Mouse (Mus musculus): ENCODE measurements around the gene Acox2.

Gene Acox2

DNA sequence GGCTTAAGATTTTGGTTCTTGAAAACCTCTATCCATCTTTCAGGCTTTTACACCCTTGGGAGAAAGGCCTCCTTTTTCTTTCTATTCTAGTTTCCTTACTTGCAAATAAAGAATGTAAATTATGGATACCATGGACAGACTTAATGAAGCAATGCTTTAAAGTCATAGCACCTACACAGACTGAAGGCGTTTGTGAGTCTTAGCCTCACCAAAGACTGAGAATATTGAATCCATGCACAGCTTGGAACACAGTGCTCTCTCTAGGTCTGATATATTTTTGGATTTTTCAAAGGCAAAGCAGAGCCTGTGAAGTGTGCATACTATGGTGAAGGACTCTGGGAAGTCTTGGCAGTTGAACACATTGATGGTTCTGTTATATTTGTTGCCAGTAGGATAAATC lies 9.9 kb downstream of the Acox2 start:
- DNase-seq (ENCODE audit: low read depth, low spot score), result no peak

DNA sequence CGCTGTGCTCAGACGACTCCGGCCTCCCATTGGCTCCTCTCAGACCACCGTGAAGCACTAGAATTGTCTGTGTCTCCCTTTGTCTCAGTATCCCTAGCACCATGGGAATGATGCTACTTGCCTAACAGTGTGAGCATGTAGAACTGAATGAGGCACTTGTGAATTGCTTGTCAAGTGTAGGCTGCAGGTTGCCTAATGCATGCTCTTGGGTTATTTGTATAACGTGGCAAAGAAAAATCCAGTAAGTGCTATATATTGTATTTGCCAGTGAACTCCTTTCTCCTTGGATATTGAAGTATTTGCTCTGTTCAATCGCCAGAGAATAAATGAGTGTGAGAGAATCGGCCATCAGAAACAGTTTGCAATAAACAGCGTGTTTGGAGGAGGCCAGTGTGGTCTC lies 12.3 kb downstream of the Acox2 start:
- no peak for DNase-seq (ENCODE audit: low read depth, low spot score)

DNA sequence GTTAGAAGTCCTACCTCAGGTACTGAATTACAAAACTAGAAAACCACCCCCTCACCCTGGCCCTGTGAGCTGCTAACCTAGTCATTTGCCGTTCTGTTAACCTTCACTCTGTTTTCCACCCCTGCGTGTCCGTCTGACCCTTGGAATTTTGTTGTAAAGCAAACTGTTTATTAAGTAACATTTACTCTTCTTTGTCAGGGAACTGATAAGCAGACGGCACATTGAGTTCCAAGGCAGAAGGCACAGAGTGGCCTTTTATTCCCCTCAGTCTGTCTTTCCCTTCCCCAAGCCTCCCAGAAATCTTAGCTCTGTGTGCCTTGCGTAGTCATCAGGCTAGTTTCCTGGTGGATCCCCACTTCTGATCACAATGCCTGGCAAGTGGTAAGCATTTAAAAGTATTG lies 14.9 kb downstream of the Acox2 start:
- DNase-seq (ENCODE audit: low read depth, low spot score), result no peak

DNA sequence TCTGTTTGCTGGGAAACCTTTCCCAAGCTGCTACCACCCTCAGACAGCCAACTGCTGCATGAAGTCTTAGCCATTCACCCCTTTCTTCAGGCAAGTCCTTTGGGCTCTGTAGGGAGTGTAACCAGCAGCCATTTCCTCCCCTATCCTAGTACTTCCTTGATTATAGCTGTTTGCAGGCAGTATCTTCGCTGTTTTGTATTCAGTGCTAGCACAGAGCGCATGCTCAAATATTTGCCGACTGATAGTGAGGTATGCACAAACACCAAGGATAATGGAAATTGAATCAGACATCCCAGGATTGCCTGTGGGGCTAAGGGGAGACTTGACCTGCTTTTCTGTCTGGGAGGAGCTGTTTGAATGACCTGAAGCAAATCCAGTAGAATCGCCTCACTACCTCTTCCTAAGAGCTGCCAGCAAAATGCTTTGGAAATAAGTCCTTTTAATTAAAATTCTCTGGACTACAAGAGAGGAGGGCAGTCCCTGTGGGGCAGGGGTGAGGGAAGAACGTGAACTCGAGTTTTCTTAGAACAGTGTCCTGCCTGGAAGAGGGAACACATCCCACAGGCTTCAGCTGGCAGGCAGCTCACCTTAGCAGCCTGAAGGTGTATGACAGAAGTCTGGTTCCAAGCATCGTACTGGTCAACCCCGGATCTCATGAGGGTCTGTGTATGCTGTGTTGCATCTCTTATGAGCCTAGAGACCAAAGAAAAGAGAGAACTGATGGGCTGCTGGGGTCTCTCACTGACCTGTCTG lies 15.8 kb downstream of the Acox2 start:
- no peak for DNase-seq (ENCODE audit: low read depth, low spot score)

DNA sequence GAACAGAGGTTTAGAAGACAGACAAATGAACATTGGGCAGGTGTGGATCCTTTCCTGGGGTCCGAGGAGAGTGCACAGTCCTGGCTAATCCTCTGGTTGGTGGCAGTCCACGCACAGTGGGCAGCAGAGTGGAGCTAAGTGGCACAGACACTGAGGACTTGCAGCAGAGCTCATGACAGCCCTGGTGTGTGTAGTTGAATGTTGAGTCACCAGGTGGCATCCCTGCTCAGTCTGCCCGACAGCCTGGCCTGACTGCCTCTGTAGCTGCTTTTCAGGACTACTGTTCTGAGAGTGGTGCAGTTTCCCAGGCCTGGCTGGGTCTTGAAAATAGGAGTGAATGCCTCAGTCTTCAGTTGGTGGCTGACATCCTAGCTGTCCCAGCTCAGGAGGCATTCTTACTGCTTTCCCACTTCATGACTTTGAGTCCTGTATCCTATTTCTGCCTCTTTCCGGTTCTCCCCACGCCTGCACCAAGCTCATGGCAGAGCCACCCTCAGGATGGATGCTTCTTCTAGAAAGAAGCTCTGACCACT lies 16.7 kb downstream of the Acox2 start:
- DNase-seq (ENCODE audit: low read depth, low spot score), result no peak

DNA sequence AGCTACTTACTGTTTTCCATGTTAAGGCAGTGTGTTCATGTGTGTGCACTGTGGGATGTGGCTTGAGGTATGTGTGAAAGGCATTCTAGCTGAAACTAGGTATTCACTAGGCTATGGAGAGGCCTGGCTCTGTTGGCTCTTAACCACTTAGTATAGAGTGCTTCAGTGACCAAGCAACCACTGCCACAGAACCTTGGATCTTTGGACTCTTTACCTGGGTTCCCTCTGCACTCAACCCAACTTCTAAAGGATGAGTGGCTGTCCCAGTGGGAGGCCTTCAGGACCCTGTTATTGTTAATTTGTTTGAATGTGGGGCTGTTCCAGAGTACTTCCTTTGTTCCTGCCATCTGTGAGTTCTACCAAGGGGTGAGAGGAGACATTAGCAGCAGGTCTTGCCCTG lies 17.3 kb downstream of the Acox2 start:
- no peak for DNase-seq (ENCODE audit: low read depth, low spot score)

DNA sequence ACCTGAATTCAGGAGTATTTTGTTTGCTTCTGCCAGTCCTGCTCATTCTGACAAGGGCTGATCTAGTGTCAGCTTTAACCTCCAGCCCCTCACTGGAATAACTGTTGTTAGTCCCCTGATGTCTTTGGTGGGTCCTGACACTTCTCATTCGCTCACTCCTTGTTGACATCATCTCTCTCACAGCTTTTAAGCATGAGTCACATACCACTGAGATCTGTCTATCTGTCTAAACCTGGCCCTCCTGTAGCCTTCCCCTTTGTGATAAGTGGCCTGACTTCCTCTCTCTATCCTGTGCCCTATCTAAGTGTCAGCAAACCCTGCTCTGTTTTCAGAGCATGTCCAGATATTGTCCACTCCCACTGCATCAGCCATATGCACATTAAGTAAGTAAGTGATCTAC lies 25.9 kb downstream of the Acox2 start:
- DNase-seq (ENCODE audit: low read depth, low spot score), result no peak

DNA sequence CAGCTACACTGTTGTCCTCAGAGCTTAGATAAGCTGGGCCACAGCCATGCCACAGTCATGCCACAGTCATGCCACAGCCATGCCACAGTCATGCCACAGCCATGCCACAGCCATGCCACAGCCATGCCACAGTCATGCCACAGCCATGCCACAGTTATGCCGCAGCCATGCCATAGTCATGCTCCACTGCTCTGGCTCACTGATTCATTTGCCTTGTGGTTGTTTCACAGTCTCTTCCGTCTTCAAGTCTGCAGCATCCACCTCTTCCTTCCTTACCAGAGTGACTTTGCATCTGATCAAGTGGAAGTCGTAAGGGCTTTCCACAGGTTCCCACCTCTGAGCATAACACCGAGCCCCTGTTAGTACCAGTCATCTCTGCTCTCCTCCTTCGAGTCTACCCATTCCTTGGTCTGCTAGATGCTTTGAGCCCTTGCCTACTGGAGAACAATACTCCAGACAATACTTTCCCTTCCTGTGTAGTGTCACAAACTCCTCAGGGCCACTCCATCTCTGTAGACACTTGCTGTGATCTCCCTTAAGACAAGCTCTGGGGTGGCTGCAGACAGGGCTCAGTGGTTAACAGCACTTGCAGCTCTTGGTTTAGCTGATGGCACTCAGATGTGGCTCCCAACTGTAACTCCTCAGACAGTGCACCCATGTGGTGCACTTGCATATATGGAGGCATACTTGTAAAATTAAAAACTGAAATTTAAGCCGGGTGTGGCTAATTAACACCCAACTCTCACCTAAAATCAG lies 26.8 kb downstream of the Acox2 start:
- no peak for DNase-seq (ENCODE audit: low read depth, low spot score)

DNA sequence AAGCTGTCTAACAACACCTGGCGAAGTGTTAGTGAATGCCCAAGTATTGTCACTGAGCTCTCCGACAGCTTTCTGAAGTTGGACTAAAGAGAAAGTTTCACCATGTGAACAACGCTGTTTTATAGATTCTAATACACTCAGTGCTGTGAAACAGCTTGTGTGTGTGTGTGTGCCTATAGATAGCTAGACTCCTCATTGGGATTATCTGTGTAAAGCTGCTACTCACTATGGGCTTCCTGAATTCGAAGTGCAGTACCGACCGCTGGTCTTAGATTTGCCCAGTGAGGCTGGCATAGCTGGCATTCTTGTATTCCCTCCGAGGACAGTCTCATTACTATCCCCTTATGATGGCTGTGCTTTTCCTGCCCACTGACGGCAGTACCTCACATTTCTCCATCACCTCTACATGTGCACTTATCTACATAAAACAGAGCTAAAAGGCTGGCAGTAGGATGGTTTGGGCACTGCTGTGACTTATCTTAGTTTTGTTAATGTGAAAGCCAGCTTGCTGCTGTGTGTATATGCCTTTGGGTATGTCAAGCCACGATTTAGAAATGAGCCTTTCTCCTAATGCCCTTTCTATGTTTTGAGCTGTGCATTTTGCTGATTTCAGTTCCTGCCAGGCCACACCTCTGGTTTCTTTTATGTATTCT lies 29.7 kb downstream of the Acox2 start:
- no peak for DNase-seq (ENCODE audit: low read depth, low spot score)

DNA sequence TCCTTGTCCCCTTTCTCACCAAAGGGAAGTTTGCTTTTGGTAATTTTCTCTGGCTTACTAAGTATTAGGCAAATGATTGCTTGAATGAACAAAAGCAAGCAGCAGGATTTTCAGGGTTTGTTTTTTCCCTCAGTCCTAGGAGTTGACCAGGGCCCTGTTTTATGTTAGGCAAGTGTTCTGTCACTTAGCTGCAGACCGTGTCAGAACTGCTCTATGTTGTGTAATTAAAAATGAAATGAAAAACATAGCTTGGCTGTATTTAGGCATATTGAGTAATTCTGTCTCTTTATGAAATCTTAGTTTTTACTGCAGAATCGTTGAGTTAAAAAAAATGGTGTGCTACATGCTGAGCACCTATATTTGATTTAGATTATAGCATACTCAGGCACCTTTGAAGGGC lies 34.3 kb downstream of the Acox2 start:
- DNase-seq (ENCODE audit: low read depth, low spot score), result no peak

DNA sequence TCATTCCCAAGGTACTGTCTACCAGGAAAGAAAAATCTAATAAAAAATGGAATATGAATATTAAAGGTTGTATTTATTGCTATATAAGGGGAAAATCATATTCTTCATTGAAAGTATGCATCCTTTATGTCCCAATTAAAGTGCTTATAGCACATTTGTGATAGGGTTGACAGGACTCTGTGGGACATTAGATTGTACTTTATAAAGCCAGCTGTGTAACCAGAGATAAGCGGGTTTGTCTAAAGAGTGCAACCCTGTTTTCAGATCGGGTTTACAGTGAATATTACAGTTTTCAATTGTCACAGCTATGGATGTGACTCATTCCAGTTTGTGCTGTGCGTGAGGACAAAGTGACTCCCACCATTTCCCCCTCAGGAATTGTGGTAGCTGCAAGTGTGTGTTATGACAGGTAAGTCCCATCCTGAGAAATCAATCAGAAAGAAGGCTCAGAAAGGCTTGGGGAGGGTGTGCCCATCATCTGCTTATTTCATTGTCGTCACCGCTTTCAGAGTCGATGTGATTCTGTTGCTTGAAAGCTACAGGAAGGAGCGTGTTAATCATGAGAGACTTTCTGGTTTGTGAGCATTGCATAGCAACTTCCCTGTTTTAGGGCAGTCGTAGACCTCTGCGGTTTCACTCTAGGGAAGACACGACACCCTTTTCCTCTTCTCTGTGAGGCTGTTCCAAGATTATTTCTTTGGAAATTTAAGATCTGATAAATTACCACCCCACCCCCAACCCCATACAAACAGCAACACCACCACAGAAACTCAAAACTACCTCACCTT lies 35.5 kb downstream of the Acox2 start:
- DNase-seq (ENCODE audit: low read depth, low spot score), result no peak

DNA sequence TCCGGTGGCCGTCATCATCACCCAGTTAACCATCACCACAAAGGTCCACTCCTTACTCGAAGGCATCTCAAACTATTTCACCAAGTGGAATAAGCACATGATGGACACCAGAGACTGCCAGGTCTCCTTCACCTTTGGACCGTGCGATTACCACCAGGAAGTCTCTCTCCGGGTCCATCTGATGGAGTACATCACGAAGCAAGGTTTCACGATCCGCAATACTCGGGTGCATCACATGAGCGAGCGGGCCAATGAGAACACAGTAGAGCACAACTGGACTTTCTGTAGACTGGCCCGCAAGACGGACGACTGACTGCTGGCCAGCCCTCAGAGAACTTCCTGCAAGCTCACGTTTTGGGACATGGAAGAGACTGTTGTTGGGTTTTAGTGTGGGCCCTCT lies 36.6 kb downstream of the Acox2 start:
- no peak for DNase-seq (ENCODE audit: low read depth, low spot score)

DNA sequence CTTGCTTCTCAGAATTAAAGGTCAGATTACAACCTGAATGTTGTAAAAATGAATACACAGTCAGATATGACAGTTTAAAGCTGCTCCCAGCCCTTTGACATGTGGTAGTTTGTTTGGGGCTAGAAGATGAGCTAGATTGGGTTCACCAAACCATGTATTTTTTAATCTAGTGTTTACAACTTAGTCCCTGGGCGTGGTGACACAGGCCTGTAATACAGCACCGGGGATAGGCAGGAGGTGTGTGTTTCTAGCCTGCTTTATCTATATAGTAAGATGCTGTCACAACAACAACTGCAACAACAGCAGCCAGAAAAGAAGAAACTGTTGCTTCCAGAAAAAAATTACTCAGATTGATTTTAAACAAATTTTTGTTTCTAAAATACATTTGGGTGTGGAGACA lies 38.2 kb downstream of the Acox2 start:
- no peak for DNase-seq (ENCODE audit: low read depth, low spot score)

DNA sequence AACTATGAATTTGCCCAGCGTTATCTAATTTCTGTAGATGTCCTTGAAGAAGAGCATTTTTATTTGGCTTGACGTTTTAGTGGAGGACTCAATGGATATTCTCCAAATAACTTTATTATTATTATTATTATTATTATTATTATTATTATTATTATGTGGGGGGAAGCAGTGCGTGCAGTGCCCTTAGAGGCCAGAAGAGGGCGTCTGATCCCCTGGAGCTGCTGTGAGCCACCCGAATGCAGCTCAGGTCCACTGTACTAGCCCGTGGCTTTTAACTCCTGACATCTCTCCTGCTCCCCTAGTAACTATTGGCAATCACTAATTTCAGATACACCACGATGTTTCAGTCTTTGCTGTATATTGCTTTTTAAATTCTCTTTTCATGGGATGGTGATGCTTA lies 38.8 kb downstream of the Acox2 start:
- DNase-seq (ENCODE audit: low read depth, low spot score), result no peak

DNA sequence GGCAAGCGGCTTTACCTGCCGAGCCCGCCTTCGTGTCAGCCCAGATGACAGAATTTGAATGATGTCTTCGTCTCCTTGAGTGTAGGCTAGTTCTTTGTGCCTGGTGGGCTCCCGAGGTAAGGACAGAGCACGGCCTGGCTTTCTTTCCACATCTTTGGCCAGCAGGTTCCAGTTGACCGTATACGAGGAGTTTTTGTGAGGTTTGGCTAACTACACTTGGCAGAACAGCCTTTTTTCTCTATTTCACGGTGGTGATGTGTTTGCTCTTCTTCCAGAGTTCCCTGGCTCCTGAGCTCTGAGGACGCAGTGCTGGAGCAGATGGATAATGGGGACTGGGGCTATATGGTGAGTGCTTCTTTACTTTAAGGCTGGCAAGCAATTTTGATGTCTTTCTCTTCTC lies 39.3 kb downstream of the Acox2 start:
- no peak for DNase-seq (ENCODE audit: low read depth, low spot score)

DNA sequence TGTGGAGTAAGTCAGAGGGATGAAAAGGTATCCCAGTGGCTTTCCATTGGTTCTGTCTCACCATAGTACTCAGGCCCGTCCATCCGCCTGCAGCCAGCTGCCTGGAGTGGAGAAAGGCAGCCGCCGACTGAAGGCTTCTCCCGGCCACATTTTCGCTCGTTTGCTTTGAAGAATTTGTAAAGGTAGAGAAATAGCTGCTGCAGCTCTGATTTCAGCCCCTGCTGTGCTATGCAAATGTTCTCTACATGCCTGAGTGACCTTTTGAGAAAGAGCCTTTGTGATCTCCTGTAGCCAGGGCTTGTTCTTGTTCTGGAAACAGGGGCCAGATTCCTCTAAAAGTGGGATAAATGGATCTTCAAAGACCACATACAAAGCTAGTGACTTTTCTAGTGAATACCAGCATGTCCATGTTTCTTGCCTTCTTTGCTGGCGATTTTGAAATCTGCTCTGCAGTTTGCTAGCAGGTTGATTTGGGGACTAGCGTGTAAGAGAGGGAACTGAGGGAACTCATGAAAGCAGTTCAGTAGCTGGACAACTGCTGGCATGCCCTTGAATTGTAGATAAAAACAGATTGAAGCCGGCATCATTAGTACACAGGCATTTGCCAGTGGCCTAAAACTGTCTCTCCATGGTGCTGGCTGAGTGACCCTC lies 40.3 kb downstream of the Acox2 start:
- DNase-seq (ENCODE audit: low read depth, low spot score), result no peak

DNA sequence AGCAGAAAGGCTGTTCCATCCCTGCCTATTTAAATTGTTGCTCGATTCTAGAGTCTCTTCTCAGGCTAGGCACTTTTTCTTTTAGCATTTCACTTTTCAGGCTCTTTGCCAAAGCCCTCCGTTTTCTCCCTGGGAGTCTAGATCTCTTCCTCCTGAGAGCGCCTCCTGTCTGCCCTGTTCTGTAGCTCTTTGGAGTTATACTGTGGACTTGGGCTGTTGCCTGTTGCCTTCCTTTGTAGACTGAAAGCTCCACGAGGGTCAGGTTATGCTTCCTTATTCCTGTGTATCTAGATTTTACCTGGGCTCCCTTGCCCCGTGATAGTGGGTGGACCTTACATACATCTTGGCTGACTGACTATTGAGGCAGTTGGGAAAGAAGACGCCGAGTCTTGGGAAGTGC lies 40.9 kb downstream of the Acox2 start:
- DNase-seq (ENCODE audit: low read depth, low spot score), result no peak

DNA sequence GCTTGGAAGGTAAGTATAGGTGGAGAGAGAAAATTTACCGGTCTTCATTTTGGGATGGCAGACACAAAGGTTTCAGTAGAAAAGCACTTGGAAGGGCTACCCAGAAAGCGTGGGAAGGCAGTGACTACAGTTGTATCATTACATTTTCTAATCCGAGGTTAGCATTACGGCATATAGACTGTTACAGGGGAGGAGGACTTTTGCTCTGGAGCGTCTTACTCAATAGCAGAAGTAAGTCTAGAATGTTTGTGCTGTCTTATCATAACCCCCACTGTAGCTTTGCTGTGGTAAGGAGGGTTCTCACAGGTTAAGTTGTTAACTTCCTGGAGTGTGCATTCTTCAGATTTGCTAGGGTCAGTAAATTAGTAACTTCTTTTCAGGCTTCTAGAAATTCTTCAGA lies 43.1 kb downstream of the Acox2 start:
- no peak for DNase-seq (ENCODE audit: low read depth, low spot score)

DNA sequence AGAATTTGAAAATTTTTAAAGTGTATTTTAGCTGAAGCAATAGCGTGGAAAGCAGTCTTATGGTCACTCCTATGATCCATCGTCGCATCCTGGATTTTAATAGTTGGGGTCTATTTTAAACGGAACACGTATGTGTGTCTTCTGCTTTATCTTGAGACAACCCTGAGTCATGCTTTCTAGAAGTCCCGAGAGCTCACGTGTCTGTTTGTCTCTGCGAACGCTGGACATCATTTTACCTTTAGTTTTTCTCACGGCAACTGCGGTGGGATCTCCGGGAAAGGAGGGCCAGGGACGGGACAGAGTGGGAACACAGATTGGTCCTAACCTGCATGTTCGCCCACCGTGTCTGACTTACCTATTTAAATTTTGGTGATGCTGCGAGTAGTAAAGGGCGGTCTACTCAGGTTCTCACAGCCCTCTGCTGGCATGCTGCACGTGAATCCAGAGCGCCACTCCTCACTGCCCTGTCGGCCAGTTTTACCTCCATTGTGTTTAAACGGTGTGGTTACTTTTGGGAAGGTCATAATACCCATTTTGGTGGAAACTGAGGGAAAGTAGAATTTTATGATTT lies 43.9 kb downstream of the Acox2 start:
- DNase-seq (ENCODE audit: low read depth, low spot score), result no peak

DNA sequence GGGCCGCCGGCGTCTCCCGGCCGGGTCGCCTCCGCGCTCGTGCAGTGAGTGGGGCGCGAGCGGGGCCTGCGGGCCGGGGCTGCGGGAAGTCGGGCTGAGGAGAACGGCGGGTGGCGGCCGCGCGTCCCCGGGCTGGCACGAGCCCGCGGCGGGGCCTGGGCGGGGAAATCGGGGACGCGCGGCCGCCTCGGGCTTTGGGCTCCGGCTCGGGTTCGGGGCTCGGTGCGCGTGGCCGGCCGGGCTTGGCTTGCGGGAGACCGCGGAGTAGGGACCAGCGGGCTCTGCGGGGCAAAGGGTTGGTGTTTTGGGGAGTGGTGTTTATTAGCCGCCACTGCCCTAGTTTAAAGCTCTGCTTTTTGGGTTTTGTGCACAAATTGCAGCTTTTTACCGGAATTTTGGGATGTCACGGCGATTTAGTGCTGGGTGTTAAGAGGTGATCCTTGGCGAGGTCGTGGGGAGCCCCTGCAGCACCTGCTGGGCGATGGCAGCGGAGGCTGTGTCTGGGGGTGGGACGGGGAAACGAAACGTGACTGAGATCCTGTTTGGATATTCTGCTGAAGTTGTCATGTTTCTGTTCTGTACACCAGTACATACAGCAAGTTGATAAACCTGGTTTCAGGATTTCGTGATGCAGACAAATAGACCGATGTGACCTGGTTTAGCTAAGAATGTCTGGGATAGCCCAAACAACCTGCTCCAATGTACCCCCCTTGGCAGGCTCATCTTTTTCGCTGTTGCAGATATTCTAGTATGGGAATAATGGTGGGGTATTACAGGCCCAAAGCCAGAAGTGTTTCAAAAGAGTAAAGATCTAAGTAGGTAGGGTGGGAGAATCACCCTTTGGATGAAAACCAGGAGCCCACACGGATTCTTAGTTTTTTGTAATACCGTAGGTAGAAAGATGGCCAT lies 44.6 kb downstream of the Acox2 start:
- no peak for DNase-seq (ENCODE audit: low read depth, low spot score)
